Mouse (Mus musculus): ENCODE results near the gene Chodl. TPM values are rescaled to one million over a fixed set of nuclear protein-coding genes. Genes with fewer than 3 reads are reported as not detected.

The Chodl gene
- 0.77 and 0.92 TPM in 2 replicates for polyA plus RNA-seq (2012; rRNA removed)

DNA sequence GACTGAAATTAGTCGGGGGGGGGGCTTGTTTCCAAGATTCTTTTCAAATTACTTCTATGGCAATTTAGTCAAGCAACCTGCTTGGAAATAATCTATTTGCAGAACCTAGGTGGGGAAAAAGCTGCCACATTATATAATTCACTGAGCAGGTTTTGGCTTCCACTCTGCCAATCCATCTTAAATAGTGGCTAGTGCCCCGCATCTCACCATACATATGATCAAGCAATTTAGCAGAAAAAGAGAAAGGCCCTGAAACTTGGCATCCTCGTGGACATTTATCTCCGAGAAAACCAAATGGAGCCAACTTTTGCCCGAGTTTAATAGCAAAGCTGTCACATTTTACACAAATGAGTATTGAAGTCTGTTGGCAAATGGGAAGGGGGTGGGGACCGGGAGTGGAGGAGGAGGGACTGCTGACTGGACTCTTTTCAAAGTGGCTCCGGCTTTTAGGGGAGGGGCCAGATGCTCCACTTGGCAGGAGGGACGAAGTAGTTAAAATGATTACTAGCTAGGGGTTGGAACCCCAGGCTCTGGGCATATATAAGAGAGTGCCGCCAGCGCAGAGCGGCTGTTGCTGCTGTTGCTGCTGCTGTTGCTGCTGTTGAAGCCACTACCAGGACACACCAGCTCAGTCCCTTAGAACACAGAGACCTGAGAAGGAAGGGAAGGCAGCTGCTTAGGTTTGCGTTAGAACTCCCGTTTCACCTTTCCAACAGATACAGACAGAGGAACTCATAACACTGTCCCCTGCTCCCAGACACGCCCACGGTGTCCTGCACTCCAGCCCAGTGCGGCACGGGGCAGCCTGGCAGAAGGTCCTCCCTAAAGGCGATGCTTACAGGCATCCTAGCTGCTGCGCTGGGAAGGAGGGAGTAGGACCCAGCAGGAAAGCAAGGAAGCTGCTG, at the start of gene Chodl:
Chodl (plus strand) TSS at position 567 of the 905 bp plus-strand sequence.

Other genes starting within 250 kb of the Chodl start
- gene Tmprss15, start 160.1 kb downstream of the Chodl start, polyA plus RNA-seq (2012; rRNA removed): not detected in 2 replicates